Mouse (Mus musculus) liver, adult 10 weeks (tissue): ENCODE data around the gene Rabgap1. TPM values are rescaled to one million over a fixed set of nuclear protein-coding genes. Genes with fewer than 3 reads are reported as not detected.

Source experiments
- polyA plus RNA-seq: library from polyadenylated mRNA; stranded (reverse); fragments of 350-450 nt; fragmentation: Illumina TruSeq; extraction: RNeasy Lipid Tissue Mini Kit (QIAGEN cat#74804); gene quantifications from one replicate; pipeline ENCODE4 v1.2.3, GENCODE M21; 2014; ENCODE audit warnings: low read depth, low replicate concordance

Gene Rabgap1
- polyA plus RNA-seq: 13.9 TPM

GRCm38 (mm10) chr2:37442611-37443591 lies at the start of gene Rabgap1, which contains the start of the genes Zbtb26 and Zbtb6:
Rabgap1 (plus strand) TSS chr2:37443279.
Zbtb26 (minus strand) TSS chr2:37443135.
Zbtb6 (minus strand) TSS chr2:37443171.

GRCm38 (mm10) chr2:37422306-37423304 lies 20.5 kb upstream of the Rabgap1 start, which contains the start of gene Rc3h2:
Rc3h2 (minus strand) TSS chr2:37422903.

DNA sequence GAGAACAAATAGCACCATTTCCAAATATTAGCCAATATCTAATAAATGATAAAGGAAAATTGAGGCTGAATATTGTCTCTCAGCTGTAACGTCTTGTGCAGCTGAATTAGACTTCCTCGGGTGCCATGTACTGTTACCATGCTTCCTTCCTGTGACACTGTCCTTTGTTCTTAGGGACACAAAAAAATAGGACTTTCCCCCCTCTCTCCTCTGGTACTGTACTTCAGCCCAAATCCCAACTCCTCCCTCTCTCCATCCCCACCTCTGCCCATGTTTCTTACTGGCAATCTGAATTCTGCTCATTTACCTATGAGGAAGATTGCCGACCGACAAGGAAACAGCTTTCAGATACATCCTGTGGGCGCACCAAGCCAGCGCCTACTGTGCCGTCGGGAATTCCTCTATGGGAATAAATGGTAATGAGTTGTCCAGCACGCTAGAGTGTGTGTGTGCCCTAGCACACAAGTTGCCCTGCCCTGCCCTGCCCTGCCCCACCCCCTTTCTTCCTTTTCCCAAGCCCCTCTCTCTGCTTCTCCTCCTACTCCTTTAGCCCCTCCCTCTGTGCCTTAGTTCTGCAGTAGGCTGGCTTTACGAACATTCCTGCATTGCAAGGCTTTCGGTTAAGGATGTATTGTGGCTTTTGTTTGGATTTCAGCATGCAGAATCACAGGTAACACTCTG lies 73.1 kb downstream of the Rabgap1 start, which contains the start of gene Gpr21:
Gene Gpr21, plus strand, starts transcription at position 303 of the 681 bp plus-strand sequence.

Other genes starting within 250 kb of the Rabgap1 start
- gene Olfr366, start 231.7 kb upstream of the Rabgap1 start, polyA plus RNA-seq: not detected
- gene Olfr368, start 116.8 kb upstream of the Rabgap1 start, polyA plus RNA-seq: not detected
- gene Pdcl, start 83.9 kb upstream of the Rabgap1 start, polyA plus RNA-seq: 36.5 TPM
- 15.2 TPM for gene Rc3h2, start 20.4 kb upstream of the Rabgap1 start, polyA plus RNA-seq
- gene Zbtb26, start 144 bp upstream of the Rabgap1 start, polyA plus RNA-seq: 6.1 TPM
- 10.9 TPM for gene Zbtb6, start 108 bp upstream of the Rabgap1 start, polyA plus RNA-seq
- gene Gpr21, start 73.1 kb downstream of the Rabgap1 start, polyA plus RNA-seq: 0.11 TPM